Mouse (Mus musculus) left cerebral cortex, adult 18-20 months (tissue): Measurements from ENCODE around the gene Ccdc174. TPM values are rescaled to one million over a fixed set of nuclear protein-coding genes. Genes with fewer than 3 reads are reported as not detected.
"Not testable (repeated sequence)": the region's sequence is repeated elsewhere in the genome, so short reads cannot be mapped to it uniquely, and the experiment has no call there.

Source experiments
- DNase-seq, 2 experiments: peaks; one replicate each; pipeline ENCODE4 v3.0.0; 2021 to 2022; ENCODE audit warnings: low spot score in 2 of 2, mixed read lengths in 1 of 2
- long read RNA-seq, 2 experiments: library from polyadenylated mRNA; stranded (forward); transcript quantifications; one replicate each; pipeline ENCODE4 v2.0.0; 2021
- total RNA-seq, 2 experiments: library from RNA; stranded (reverse); gene quantifications; 2 replicates each; pipeline ENCODE4 v1.2.3; 2021

Gene Ccdc174
- 10 to 100 TPM; 25.1 to 29.3 TPM for total RNA-seq
- long read RNA-seq, experiment 1, full-length matches to known transcripts, result 31 of 35 reads
- long read RNA-seq, experiment 1, partial matches to known transcripts, result 0 of 35 reads
- long read RNA-seq, experiment 1, other reads (novel, unspliced or antisense), result 4 of 35 reads
- long read RNA-seq, experiment 2, full-length matches to known transcripts, result 29 of 34 reads
- long read RNA-seq, experiment 2, partial matches to known transcripts, result 1 of 34 reads
- long read RNA-seq, experiment 2, other reads (novel, unspliced or antisense), result 4 of 34 reads

DNA sequence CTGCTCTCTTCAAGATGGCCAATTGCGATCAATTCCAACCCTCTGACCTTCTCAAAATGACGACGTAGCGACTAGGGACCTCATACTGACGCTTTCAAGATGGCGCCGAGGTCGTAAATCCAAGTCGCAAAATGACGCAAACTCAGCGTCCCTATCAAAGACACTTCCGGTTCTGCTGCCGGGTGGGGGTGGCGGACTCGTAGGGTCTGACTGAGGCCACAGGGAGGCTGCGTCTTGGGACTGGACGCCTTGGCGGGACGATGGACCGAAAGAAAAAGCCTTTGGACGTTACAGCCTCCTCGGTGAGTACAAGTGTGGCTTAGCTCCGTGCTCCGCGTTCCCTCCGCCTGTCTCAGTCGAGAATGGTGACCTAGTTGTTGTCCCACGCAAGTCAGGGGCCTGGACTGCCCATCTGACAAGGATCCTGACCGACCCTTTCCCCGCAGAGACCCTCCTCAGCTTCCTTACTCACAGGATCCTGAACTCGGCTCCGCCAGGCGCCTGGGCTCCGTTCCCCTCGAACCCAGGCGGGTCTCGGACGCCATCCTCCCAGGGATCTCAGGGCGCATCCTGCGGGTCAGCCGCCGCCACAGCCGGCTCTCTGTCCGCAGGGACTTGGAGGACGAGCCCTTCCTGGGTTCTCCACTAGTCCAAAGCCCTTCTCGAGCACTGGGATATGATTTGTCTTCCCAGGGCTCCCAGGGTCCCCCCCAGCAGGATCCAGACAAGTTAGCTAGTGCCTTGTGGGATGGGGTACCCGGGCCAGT is at the start of gene Ccdc174:
Ccdc174 (plus strand) TSS at position 169 of the 767 bp plus-strand sequence.
- peak; percentile 95 to 96 for DNase-seq

DNA sequence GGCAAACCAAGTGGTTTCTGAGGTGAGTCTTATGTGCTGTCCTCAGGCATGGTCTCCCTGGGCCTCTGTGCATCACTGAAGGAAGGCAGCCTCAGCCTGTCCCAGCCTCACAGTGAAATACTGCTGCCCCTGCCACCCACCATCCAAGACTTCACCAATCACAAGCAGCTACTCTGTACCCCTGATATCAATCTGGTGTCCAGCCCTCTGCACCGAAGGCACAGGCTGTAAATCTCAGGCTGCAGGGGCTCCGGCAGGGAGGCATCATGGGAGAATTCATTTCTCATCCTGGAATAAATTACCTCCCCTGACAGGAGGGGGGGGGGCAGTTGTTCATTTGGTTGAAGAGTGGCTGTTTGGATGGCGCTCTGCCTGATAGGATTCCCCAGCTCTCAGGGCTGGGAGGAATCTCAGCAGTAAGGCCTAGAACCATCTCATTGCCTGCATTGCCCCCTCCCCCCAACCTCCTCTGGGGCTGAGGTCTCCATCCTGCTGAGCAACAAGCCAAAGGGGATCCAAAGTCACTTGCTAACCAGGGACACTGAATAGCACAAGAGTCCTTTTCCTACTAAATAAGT is 44.9 kb upstream of the Ccdc174 start:
- no peak for DNase-seq

DNA sequence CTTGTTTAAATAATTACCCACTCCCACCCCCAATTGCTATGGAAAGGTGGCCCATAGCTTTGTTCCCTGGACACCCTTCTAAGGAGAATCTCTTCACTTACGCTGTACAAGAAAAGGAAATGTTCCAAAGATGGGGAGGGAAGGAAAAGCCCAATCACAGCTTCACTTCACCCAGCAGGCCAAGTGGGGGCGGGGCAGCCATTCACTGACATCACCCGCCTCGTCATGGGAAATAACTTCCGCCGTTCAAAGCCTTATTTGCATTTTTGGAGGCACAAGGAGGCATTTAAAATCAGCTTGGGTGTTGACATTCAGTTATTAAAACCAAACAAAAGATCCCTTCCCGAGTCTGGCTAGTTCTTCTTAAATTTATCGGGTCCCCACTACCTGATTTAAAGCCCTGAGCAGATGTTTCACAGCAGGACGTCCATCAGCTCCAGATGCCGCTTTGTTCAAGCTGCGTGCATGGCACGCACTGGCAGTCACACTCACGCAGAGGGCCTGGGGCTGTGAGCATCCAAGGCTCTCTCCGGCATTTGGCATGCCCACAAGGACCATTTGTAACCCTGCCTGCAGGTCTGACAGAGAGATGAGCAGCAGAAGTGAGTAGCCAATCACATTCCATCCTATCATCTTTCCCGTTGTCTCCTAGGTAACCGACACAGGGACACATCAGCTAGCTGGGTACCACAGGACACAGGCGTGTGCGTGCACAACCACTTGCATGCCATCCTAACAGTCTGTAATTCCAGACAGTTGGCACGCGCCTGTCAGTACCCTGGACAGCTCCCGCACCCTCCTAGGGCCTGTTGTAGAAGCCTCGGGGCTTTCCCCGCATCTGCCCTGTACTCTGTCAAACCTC is 38.6 kb upstream of the Ccdc174 start:
- DNase-seq, result peak; percentile 78 to 80

DNA sequence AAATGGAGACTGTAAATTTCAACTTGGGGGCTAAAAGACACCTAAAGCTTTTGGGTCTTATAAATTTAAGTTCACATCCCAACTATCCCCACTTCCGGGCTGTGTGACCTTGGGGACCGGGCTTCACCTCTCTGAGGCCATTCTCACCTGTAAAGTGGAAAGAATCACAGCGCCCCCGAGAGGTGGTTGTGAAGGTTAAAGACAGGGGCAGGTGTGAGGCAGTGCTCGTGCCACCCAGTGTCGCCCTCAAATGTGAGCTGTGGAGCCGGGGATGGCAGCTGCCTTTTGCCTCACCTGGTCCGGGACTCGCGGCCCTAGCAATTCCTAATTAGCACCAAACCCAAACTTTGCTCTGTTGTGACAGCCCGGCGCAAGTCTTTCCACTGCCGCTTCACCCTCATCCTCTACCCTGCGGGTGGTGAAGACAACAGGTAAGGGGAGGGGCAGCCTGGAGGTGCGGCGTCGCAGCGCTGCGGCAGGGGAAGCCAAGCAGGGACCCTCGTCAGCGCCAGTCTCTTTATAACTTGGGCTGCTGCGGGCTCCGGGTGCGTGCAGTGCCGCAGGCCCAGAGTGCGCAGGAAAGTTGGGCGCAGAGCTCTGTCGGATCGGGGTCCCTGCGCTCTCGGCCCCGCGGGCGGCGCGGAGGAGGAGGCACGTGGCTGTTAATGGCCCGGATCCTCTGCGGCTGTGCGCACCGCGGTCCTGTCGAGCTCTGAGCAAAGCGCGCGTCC is 34.8 kb upstream of the Ccdc174 start:
- DNase-seq, result peak; percentile 5 to 27

DNA sequence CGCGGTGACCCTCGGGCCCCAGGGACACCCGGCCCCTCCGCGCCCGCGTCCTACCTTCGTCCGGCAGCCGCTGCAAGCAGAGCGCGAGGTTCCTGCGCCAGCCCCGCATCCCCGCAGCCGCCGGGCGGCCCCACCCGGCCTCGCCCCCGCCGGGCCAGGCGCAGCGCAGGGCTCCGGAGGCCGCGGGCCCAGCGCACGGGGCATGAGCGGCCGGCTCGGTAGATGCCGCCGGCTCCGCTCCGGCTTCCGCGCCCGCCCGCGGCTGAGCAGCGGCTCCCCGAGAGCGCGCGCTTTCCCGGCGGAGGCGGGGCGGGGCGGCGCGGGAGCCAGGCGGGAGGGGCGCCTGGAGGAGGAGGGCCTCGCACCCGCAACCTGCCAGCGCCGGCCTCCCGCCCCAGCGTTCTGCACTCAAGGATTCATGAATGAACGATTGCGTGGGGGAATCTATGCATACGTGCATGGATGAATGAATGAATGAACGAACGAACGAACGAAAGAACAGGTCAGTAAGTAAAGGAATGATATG is 34.2 kb upstream of the Ccdc174 start:
- DNase-seq, result peak; percentile 41 to 50

DNA sequence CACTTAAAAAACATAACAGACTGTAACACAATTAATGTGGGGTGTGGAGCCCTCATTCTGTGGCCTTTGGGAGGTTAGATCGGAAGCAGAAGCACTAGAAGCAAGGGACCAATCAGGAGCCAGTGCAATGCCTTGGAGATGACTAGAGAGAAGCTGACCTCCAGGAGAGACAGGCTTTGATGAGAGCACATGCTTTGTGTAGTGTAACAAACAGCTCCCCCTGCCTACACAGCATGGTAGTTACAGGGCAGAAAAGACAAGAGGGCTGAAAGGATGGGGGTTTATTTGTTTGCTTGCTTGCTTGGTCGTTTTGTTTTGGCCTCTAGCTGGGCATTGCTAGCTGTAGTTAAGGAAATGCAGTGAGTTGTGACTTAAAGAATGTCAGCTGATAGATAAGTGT is 25.3 kb upstream of the Ccdc174 start:
- peak; percentile 40 to 42 for DNase-seq

DNA sequence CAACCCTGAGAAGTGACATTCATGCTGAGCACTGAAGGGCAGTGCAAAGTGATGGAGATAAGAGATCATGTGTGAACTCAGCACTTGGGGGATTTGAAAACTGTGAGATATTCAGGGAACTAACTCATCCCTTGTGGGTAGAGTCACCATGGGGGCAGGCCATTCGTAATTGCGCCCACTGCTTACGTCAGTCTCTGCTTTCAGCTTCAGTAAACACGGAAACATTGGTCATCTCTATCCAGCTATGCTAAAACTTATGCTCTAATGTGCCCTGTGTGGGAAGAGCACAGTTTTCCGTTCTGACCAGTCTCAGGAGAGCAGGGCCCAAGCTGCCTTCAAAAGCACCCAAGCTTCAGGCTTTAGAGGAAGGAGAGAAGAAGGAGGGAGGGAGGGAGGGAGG is 19.5 kb upstream of the Ccdc174 start:
- DNase-seq, result no peak

DNA sequence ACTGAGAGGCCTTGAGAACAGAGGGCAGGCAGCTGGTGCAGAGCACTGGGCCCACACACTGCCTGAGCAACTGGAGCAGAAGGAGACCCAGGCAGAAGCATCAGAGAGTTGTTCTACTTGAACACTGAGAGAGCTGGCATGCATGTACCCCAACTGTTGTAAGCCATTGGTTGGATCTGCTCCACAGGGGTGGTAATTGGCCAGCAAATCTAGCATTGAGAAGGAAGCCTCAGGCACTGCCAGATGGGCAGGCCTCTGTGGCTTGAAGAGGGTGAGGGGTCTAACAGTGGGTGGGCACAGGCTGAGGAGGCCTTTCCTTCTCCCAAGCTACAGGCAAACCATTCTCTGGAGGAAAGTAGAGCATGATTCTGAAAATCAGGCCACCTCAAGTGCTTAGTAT is 15.0 kb upstream of the Ccdc174 start:
- no peak for DNase-seq

DNA sequence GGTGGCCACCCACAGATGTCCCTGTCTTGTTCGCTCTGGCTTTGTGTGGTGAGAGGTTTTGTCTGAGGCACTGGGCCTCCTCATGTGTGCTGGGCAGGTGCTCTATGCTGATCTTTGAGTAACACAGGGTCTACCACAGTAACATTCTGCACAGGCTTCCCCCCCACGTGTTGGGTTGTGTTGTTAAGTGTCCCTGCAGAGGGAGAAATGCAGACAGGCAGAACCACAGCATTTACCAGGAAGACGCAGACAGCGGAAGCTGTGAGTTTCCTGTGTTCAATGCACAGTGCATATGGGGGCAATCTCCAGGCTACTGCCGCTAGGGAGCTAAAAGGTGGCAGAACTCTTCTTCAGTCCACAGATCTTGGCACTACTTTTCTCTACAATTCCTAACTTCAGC is 13.3 kb upstream of the Ccdc174 start:
- DNase-seq, result no peak

DNA sequence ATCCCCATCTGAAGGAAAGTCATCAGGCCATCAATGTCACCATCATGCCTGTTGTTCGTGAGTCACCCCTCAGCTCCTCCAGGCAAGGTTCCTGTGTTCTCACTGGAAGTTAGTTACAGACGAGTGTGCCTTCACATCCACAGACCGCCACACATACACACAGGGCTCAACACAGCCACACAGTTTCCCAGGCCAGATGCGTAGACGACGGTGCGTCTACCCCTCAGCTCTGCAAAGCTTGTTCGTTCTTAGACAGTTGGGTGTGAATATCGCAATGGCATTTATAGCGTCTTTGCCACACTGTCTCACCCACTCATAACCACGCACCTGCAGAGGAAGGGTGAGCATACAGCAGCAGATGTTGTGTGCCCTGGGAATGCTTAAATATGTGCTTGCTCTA is 12.3 kb upstream of the Ccdc174 start:
- DNase-seq, result peak; percentile 40 to 44

DNA sequence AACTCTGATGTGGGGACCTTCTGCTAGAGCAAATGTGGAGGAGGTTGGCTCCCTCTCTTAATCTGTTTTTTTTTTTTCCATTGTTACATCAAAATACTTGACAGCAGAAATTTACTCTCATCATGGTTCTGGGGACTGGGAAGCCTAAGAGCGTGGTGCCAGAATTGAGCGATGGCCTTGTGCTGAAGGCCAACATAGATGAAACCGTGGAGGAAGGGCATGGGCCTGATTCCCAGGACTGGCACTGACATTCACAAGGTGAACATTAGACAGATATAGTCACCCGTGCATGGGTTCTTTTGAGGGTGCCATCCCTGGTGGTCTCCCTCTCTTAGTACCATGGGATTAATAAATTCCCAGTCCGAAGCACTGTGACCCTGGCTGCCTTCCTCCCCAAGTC is 9.8 kb upstream of the Ccdc174 start:
- DNase-seq, result no peak

DNA sequence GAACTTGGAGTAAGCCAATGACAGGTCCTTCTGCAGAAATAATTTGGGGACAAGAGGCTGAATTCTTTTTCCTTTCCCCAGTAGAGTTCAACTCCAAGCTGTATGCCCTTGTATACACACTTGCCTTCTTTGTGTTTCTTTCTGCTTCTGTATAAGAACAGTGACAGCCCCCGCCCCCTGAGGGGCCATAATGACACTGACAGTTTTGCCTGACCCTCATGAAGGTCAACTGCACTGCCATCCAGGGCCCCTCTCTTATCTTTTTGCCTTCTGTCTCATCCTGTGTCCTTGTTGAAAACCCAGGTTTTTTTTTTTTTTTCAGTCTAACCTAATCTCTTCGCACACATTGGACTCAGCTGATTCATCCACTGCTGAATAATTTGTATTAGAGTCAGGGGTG is 5.1 kb upstream of the Ccdc174 start:
- no peak for DNase-seq

DNA sequence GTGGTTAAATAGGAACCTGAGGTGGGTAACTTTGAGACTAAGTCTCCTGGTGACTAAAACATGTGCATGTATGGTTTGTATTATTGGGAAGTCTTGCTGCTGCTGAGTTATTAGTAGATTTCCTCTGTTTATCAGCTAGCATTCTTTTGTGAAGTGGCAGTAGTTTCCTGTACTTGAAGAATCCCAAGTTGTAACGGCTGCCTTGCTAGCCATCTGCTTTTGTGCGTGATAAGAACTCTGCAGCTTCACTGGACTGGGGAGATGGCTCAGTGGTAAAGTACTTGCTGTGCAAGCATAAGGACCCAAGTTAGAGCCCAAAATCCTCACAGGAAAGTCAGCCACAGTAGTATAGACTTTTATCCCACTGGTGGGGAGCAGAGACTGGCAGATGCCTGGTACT is 6.0 kb downstream of the Ccdc174 start:
- DNase-seq, result no peak

DNA sequence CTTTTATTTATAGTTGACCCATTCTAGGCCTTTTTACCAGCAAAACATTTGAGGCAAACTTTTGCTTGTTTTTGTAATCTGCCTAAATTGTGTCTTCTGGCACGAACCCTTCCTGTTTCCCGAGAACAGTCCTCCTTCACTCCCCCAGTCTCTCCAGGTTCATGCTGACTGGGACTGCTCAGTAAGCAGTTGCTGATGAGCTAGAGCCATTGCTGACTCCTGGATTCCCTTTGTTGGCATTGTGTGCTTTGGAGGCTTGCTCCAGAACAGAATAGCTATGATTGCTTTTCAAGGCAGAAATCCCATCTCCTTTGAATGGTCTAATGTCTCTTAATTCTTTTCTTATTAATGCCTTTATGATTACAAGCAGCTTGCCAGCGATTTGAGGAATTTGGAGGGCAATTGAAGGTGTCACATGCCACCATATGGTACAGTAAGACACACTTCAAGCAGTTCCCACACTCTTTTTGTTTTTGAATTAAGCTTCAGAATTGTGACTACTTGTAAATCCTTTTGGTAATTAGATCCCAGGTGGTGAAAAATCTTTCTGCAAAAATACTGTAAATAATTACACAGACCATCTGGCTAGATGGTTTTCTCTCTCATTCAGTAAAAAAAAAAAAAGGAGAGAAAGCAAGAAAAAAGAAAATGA is 11.5 kb downstream of the Ccdc174 start:
- DNase-seq, result no peak

DNA sequence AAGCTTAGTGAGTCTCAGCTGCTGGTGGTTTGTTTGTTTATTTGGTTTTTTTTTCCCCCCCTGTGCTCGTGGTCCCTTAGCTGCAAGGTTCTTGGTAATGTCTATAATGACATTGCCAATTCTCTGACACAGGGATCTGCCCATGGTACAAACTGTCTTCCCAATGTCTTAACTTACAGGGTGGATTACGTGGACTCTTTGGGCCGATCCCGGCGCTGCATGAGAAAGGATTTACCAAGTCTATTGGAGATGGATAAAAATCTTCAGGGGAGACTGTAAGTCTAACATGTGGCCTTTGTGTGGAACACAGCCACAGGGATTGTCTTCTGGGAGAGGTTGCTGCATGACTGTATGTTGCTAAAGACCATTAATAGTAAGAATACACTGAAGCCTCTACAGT is 12.8 kb downstream of the Ccdc174 start:
- no peak for DNase-seq

DNA sequence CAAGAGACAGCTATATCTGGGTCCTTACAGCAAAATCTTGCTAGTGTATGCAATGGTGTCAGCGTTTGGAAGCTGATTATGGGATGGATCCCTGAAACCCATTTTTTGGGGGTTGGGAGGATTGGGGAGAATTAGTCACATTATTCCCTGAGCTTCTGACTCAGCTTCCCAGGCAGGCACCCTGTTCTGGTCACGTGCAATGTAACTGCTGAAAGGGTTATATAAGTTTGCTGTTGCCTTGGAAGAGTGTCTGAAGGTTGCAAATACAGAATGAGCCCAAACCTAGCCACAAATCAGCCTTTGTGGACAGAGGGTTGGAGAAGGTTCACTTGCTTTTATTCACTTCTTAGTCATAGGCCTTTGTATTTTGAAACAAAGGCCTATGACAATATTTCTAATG is 13.9 kb downstream of the Ccdc174 start:
- DNase-seq, result no peak

DNA sequence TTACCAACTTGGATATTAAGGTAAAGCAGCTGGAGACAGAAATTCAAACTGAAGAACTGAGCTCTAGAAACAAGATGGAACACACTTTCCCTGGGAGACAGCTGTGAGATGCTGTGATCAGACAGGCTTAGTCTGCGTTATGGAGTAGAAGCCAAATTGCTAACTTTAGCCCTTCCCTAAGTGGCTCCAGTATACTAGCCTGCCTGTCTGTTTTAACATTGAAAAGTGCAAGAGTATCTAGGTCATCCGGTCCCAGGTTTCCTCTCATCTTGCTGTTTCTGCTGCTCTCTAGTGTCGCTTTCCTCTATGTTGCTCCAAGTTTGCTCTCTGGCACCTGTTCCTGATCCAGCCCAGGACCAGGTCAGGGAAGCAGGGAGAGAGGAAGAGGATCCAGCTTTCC is 18.9 kb downstream of the Ccdc174 start:
- no peak for DNase-seq

DNA sequence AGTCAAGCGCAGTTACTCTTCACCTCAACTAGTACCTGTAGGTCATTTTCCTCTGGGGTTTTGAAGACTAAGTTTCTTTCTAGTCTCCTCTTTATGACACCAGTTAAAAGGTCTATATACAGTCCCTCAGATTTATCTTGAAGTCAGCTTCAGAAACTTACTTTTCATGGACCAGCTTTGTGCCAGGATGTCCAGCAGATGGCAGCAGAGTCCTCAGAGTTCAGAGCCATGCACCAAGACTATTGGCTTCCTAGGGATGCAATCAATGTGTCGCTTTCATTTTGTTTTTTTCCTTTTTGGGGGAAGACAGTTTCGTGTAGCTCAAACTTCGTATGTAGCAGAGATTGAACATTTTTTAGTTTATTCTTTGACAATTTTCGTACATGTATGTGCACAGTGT is 23.7 kb downstream of the Ccdc174 start:
- peak; percentile 82 to 89 for DNase-seq

DNA sequence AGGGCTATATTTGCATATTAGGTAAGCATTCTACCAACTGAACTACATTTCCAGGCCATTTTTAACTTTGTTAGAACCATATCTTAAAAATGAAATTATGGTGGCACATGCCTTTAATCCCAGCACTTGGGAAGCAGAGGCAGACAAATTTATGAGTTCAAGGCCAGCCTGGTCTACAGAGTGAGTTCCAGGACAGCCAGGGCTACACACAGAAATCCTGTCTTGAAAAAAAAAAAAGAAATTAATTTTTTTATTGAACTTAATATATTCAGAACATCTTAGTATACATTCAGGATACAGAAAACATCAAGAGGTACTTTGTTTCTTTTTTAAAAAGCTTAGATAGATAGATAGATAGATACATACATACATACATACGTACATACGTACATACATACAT is 24.7 kb downstream of the Ccdc174 start, which contains the start of gene 4930590J08Rik:
4930590J08Rik (plus strand) TSS at position 301 of the 400 bp plus-strand sequence.
- not testable (repeated sequence) for DNase-seq

DNA sequence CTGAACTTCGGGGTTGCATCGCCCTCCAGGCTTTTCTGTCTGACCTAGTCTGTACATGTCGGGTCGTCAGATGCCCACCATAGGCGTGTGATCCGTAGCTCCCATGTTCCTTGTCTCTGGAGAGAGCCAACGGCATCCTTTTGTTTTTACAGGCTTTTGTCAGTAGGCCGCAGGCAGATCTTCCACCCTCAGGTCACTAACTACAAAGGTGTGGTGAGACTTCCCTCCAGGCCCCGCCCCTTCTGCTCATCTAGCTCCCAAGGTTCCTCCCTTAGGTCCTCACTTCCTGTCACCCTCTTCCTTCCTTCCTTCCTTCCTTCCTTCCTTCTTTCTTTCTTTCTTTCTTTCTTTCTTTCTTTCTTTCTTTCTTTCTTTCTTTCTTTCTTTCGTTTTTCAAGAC is 36.2 kb downstream of the Ccdc174 start:
- DNase-seq, result no peak
